In genomic region chr8:122291549-122291948, GRCm38 (mm10) we compare ENCODE assay signal across 10 mouse cellular contexts. TPM values are rescaled to one million over a fixed set of nuclear protein-coding genes. Genes with fewer than 3 reads are reported as not detected.
DNase-seq lines count a peak whose midpoint lies in the region; ATAC-seq and TF ChIP-seq lines count a peak whose summit lies in the region.
"Had no signal": no experiment of that assay in that cellular context is flagged by ENCODE, and none has a peak within 500 bp of the region (broad histone marks: within the 10 kb centered on the region; RNA-seq: fewer than 3 reads in every experiment).

No protein-coding gene starts in this region.

- peak overlapping the region; percentile 1; the same call in 1 of the 2 replicates for H3K9ac ChIP-seq in hindbrain, embryonic 12.5 days
- H3K9ac ChIP-seq in intestine, postnatal 0 days (ENCODE audit: low read depth, low read length) = no peak overlapping the region
- peak overlapping the region; percentile 47; the same call in 1 of the 2 replicates for H3K9ac ChIP-seq in neural tube, embryonic 13.5 days

- no peak overlapping the region for H3K4me3 ChIP-seq in layer of hippocampus, adult 2 months
- no peak overlapping the region for H3K4me3 ChIP-seq in hindbrain, embryonic 12.5 days
- no peak overlapping the region for H3K4me3 ChIP-seq in intestine, postnatal 0 days (ENCODE audit: low read depth, low read length)
- H3K4me3 ChIP-seq in neural tube, embryonic 13.5 days = no peak overlapping the region

- H3K27ac ChIP-seq in layer of hippocampus, adult 2 months = peak overlapping the region; percentile 59; the same call in 1 of the 2 replicates
- peak overlapping the region; percentile 57 for H3K27ac ChIP-seq in hindbrain, embryonic 12.5 days
- no peak overlapping the region for H3K27ac ChIP-seq in intestine, postnatal 0 days (ENCODE audit: low read depth, low read length)
- peak overlapping the region; percentile 46; the same call in 1 of the 2 replicates for H3K27ac ChIP-seq in neural tube, embryonic 13.5 days (replicated peaks)

- H3K36me3 ChIP-seq in hindbrain, embryonic 12.5 days = no peaks in the 10 kb centered on the region
- H3K36me3 ChIP-seq in intestine, postnatal 0 days (ENCODE audit: control insufficient read depth, insufficient read depth) = no peaks in the 10 kb centered on the region; the same call in 1 of the 2 replicates
- H3K36me3 ChIP-seq in neural tube, embryonic 13.5 days = no peaks in the 10 kb centered on the region

- no peak for TF ChIP-seq CTCF in layer of hippocampus, adult 2 months (conservative IDR thresholded peaks at IDR 0.05)
- peak; percentile 41 for TF ChIP-seq CTCF in intestine, postnatal 0 days (IDR thresholded peaks at IDR 0.05; ENCODE audit: low read depth)

- peak; percentile 15; the same call in 1 of the 2 replicates for ATAC-seq in hindbrain, embryonic 12.5 days (ENCODE audit: low FRiP score)
- ATAC-seq in intestine, postnatal 0 days = no peak
- ATAC-seq in neural tube, embryonic 13.5 days (ENCODE audit: low read depth) = no peak
- ATAC-seq in megakaryocyte-erythroid progenitor cell, adult 5-6 weeks (replicated peaks; ENCODE audit: low FRiP score, low TSS enrichment, poor library complexity, severe bottlenecking) = no peak

- H3K9me3 ChIP-seq in hindbrain, embryonic 12.5 days (replicated peaks) = no peaks in the 10 kb centered on the region
- no peaks in the 10 kb centered on the region for H3K9me3 ChIP-seq in intestine, postnatal 0 days (ENCODE audit: control insufficient read depth)
- H3K9me3 ChIP-seq in neural tube, embryonic 13.5 days = no peaks in the 10 kb centered on the region

- WGBS in hindbrain, embryonic 12.5 days = 44% methylated on average over 10 of the region's 10 CpGs
- 44% methylated on average over 10 of the region's 10 CpGs for WGBS in intestine, postnatal 0 days
- WGBS in neural tube, embryonic 13.5 days = 41% methylated on average over 10 of the region's 10 CpGs

- H3K27me3 ChIP-seq in hindbrain, embryonic 12.5 days = peaks cover 17% of the 10 kb centered on the region; the same call in 1 of the 2 replicates
- no peaks in the 10 kb centered on the region for H3K27me3 ChIP-seq in intestine, postnatal 0 days (replicated peaks; ENCODE audit: control insufficient read depth, insufficient read depth, low read length)
- H3K27me3 ChIP-seq in neural tube, embryonic 13.5 days = peaks cover 26% of the 10 kb centered on the region; the same call in 1 of the 2 replicates

- no peak for DNase-seq in layer of hippocampus, adult 2 months (ENCODE audit: low spot score in 2 of 2)
- no peak for DNase-seq in layer of hippocampus, adult 11-12 months (ENCODE audit: low spot score)
- DNase-seq in adrenal gland, postnatal 36 days = no peak
- DNase-seq: adrenal gland, adult 8-10 months; cerebellum, adult 8-10 months; right cerebral cortex, postnatal 4 days had no signal

- no peak overlapping the region; the same call in 1 of the 2 replicates for H3K4me2 ChIP-seq in hindbrain, embryonic 12.5 days (replicated peaks)
- peak overlapping the region; percentile 13; the same call in 1 of the 2 replicates for H3K4me2 ChIP-seq in intestine, postnatal 0 days (replicated peaks; ENCODE audit: low read depth)
- no peak overlapping the region for H3K4me2 ChIP-seq in neural tube, embryonic 13.5 days

- peaks cover 61% of the 10 kb centered on the region for H3K4me1 ChIP-seq in hindbrain, embryonic 12.5 days
- H3K4me1 ChIP-seq in intestine, postnatal 0 days (replicated peaks; ENCODE audit: control insufficient read depth, insufficient read depth, low read length) = peaks cover 16% of the 10 kb centered on the region
- H3K4me1 ChIP-seq in neural tube, embryonic 13.5 days (replicated peaks) = peaks cover 51% of the 10 kb centered on the region

RNA-seq across cellular contexts. Expression of gene Zfpm1, which starts 9.6 kb away (rescaled TPM):
- total RNA-seq in layer of hippocampus, adult 2 months (2021) = 10 to 100 TPM; 45.1 to 45.6 TPM
- polyA plus RNA-seq in hindbrain, embryonic 12.5 days (2016; fragmentation: Nextera tagmentation; extraction: Ambion mirVana) = 2.5 and 3.3 TPM in 2 replicates
- 7.7 and 9.8 TPM in 2 replicates for polyA plus RNA-seq in intestine, postnatal 0 days (2015; fragmentation: Nextera tagmentation; extraction: Ambion mirVana)
- polyA plus RNA-seq in neural tube, embryonic 13.5 days (2015; fragmentation: Nextera tagmentation; extraction: Ambion mirVana) = 0.83 and 0.89 TPM in 2 replicates
- total RNA-seq in adrenal gland, postnatal 36 days (2021) = 10 to 100 TPM; 14.0 to 15.5 TPM
- 188 and 219 TPM in 2 replicates for total RNA-seq in megakaryocyte-erythroid progenitor cell, adult 5-6 weeks (2014; fragmentation: Nextera tagmentation)
- total RNA-seq in megakaryocyte-erythroid progenitor cell, adult 5-6 weeks (2017) = 43.8 and 102 TPM in 2 replicates
